Mouse (Mus musculus) heart, adult 9 months (tissue): Measurements from ENCODE around the gene Cst9.

ENCODE experiments used
- DNase-seq, 2 experiments: peaks; one replicate each; pipeline ENCODE4 v3.0.0; 2022; ENCODE audit warnings: low spot score in 2 of 2

Cst9 gene

GRCm38 (mm10) chr2:148834912-148835311 is at the start of gene Cst9:
TSS of gene Cst9 (plus strand) at chr2:148835147.
- DNase-seq: no peak

GRCm38 (mm10) chr2:148789142-148789541 is 45.8 kb upstream of the Cst9 start, which contains the start of gene Cst12:
TSS of gene Cst12 (plus strand) at chr2:148789361.
- DNase-seq: no peak

- no peak for DNase-seq
Measured at GRCm38 (mm10) chr2:148798485-148798884, 36.5 kb upstream of the Cst9 start, which contains the start of gene Cst8. TSS of gene Cst8 (plus strand) at chr2:148798785.

DNA sequence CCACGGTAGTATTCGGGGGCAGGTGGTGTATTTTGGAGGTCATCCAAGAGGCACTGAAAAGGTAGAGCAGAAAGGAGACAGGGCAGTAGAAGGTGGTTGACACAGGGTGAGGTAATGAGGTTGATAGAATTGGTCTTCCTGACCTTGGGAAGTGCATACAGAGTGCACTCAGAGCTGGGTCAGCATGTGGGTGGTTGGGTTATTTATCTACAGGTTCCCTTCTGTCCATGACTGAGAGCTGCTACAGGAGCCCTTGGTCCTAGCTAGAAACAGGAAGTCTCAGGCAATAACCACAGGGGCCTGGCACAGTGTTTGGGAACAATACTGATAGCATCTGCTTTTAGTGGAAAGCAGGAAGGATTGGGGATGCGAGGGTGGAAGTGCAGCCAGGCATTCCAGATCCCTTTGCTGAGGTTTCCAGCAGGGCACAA is 33.4 kb upstream of the Cst9 start:
- peak in 1 of 2 experiments; percentile 3 for DNase-seq

GRCm38 (mm10) chr2:148806696-148807095 is 28.3 kb upstream of the Cst9 start:
- DNase-seq: no peak

DNA sequence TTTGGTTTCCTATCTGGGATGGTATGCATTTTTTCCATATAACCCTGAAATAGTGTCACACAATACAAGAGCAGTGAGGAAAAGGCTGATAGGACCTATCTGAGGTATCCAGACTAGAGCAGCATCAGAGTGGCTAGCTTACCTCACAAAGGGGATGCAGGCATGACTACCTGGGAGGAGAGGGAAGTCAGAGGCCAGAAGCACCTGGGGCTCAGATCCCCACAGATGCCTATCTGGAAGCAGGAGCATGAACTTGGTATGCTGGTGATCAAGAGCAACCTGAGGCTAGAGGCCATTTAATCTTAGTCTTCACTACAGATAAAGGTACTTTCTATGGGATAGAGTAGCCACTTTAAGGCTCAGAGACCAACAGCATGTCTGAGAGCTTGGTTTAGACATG is 15.0 kb upstream of the Cst9 start, which contains the start of gene Cst13:
Cst13 (plus strand) TSS at position 173 of the 400 bp plus-strand sequence.
- no peak for DNase-seq

- DNase-seq: no peak
Measured at GRCm38 (mm10) chr2:148825986-148826385, 9.0 kb upstream of the Cst9 start.

GRCm38 (mm10) chr2:148838075-148838777 is 3.3 kb downstream of the Cst9 start:
- no peak for DNase-seq

- DNase-seq: no peak
Measured at GRCm38 (mm10) chr2:148839224-148839623, 4.3 kb downstream of the Cst9 start.

DNA sequence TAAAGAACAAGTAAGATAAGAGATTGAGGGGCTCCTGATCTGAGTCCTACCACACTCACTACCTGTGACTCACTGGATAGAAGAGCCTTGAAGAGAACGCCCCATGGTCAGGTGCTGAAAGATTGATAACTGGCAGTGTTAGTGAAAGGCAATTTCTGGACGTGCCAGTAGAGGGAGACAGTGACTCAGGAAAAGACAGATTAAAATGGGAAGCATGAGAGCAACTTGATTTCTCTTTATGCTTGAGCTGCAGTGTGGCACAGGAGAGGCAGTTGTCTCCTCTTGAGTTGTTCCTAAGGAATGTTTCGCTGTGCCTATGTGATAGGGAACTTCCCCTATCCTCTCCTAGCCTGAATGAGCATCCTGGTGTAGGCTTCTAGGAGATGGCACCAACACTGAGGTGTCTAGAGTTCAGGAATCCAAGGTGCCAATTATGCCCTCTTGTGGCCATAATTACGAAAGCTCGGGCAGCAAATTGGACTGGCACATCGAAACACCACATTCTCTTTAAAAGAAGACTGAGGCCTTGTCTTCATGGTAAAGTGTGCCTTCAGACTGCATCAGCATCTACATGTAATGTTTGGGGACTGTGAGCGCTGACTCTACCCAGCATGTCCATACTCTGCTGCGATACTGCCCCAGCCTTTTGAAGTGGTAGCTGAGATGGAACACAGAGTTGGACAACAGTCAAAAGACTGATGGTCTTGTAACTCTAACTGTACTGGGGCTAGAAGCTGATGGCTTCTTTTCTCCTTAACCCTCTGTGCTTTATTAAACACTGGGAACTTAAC is 16.4 kb downstream of the Cst9 start:
- peak; percentile 65 to 89 for DNase-seq

GRCm38 (mm10) chr2:148856630-148857400 is 21.9 kb downstream of the Cst9 start:
- peak; percentile 34 to 39 for DNase-seq

DNA sequence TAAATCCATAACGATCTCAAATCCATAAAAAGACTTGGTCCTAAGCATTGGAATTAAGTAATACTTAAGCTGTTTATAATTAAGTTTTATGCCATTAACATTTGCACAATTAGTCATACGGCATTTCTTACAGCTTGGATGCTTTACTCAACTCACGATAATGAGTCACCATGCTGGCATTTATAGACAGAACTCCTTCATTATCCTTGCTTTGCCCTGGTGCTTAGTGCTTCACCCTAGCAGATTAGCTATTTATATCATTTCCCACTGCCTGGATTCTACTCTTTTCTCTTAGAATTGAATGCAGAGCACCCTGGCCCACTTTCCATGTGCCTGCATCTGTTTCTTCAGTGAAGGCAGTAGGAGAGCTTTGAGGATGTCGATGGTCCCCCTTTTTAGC is 22.6 kb downstream of the Cst9 start:
- no peak for DNase-seq

DNA sequence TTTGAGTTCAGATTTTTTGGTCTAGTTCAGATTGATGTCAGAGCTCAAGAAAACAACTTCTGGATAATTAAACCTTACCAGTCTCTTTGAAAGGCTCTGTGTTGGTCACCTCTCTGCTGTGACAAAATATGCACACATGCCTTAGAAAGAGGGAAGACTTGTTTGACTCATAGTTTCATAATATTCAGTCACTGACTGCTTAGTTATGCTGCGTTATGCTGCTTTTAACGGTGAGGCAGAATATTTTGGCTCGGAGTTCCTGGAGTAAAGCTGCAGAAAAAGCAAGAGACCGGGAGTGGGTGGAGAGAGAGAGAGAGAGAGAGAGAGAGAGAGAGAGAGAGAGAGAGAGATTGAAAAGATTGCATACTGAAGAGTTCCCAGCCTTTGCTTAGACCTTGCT is 26.0 kb downstream of the Cst9 start:
- no peak for DNase-seq

DNA sequence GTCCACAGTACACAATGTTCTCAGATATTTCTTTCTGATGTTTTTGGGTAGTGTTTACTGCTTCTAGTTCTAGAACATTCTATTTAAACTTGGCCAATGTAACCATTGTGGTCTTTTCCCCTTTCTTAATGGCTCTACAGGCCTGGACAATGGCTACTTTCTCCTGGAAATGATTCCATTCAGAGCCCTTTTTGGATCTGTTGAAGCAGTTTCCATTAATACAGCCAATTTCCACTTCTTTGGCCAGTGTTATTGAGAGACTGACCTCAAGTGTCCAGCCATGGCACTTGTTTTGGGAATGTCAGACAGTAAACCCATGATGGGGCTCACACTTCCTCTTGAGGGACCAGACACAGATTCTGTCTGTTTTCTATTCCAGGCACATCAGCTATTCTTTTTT is 26.7 kb downstream of the Cst9 start:
- peak; percentile 47 for DNase-seq

DNA sequence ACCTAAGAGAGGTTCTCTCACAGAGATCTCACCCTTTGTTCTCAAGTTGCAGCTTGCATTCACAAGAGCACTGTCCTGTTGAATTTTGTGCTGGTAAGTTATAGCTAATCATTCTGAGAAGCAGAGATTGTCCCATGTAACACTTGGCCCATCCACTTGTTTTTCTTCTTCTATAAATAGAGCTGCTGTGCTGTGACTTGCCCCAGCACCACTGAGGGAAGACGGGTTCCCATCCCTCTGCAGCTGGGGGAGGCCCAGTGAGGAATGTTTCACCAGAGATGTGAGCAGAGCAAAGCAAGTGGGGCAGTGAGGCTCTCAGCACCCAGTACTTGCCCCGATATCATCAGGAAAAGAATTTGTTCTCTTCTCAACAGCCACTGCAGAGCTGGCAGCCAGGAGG is 30.0 kb downstream of the Cst9 start, which contains the start of gene 9230104L09Rik:
9230104L09Rik (minus strand) TSS at position 73 of the 400 bp plus-strand sequence.
- DNase-seq: peak; percentile 57 to 68

DNA sequence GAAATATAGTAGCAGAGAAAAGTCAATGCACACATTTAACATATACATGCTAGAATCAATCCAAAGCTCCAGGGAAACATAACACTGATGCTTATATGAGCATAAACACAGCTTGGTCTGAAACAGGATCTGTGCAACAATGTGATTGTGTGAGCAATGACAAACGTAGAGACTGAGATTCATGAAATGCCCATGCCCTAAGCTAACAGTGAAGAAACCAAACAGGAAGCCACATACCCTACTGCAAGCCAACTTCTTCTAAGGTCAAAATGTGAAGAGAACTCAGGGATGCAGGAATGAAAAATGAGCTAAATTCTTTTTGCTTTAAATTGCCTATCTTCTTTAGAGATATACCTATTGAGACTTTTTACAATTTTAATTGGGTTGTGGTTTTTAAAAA is 34.0 kb downstream of the Cst9 start:
- DNase-seq: no peak

GRCm38 (mm10) chr2:148870526-148870925 is 35.6 kb downstream of the Cst9 start:
- no peak for DNase-seq

DNA sequence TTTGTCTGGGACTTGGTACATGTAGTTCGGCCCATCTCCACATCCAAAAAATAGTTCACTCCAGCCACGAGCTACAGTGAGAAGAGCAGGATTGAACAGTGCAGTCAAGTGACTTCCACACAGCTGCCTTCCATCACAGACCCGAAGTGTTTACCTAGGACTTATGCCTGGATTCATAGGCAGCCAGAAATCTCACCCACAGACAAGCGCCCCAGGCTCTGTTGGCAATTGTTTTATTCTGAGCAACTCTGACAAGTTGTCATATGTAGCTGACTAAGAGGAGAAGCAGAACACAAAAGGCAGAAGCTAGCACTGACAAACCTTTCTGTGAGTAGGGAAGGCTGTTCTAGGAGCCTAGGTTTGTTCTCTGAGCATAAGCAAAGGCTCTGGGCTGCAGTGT is 37.9 kb downstream of the Cst9 start:
- DNase-seq: peak; percentile 32 to 54

GRCm38 (mm10) chr2:148874224-148874616 is 39.3 kb downstream of the Cst9 start:
- DNase-seq: no peak

- DNase-seq: peak; percentile 37 to 43
Measured at GRCm38 (mm10) chr2:148874617-148875334, 39.8 kb downstream of the Cst9 start.

- peak; percentile 97 for DNase-seq
Measured at GRCm38 (mm10) chr2:148875335-148875811, 40.4 kb downstream of the Cst9 start, which contains the start of gene Cst3. TSS of gene Cst3 (minus strand) at chr2:148875692.
